Mouse (Mus musculus): ENCODE data around the gene Ophn1. TPM values are rescaled to one million over a fixed set of nuclear protein-coding genes. Genes with fewer than 3 reads are reported as not detected.

Ophn1 gene
- total RNA-seq, 2 experiments from 2014 or later: 16.7 to 19.7 TPM

DNA sequence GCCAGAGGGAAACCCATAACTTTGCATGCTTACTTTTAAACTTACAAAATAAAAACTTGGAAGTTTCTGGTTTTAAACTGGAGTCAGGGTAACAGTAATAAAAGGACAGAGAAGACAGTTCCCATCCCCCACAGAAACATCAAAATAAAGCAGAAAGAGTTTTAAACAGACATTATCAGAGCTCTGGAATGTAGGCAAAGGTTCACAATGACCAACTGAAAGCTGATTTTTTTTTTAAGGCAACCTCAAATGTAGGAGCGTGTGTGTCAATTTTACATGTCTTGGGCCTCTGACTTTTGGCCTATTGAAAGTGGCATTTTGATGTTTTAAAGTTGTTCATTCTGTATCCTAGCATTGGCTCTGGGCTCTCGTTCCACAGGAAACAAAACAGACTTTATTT is 49.2 kb downstream of the Ophn1 start:
- DNase-seq (ENCODE audit: low spot score in 2 of 2): no peak

DNA sequence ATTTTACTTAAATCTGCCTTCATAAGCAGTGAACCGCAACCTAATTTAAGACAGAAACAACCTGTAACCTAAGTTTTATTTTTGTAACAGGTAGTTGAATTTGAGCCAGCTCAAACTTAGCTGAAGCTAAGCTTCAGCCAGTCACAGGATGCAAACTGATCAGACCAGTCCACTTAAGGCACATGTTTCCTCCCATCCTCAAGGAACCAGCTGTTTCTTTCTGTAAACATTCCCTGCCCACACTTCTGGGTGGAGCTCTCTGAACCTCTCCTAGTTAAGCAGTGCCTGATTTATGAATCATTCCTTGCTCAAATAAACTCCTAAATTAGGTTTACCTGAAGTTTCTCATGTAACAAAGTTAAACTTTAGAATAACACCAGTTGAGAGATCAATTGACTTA is 54.8 kb downstream of the Ophn1 start:
- DNase-seq (ENCODE audit: low spot score in 2 of 2): no peak

DNA sequence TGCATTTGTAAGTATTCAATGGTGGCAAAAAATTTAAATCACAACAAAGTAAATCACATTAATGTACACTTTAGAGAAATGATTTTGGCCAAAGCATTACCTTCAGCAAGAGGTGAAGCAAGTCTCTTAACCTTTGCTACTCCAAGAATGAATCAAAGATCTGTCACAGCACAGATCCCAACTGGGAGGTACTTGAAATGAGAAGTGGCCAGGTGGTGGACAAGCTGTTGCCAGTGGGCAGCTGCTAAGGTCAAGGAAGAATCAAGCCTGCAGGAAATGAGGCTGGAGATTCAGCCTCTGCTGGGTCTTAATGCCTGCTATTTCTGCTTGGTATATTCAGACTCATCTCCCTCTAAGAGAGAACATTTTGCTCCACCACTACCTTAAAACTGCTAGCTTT is 87.0 kb downstream of the Ophn1 start:
- DNase-seq (ENCODE audit: low spot score in 2 of 2): no peak

DNA sequence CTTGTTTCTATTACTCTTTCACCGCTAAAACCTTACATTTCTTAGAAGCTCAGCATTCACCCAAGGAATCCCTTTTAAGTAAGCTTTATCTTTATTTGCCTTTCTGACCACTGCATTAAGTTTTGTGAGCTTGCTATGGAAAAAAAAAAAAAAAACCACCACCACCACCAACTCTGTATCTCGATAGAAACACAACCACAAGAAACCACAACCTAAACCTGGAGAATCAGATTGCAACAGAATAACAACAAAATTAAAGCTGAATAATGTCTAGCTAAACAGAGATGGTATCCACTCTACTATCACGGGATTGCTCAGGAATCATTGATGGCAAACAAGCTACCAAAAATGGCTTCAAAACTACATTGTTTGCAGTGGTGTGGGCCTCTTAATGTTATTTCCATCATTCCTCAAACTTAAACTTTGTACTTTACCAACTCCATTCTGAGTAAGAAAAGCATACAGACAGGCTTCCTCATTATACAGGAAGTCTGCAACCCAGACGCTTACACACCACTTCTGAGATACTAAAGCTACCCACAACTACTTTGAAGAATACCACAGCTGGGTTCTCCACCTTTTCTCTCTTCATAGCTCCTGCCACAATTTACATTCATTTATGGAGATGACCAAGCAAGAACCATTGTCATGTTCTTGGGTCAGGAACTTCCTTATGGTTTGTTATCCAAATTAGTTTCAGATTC is 116.4 kb downstream of the Ophn1 start:
- DNase-seq (ENCODE audit: low spot score in 2 of 2): no peak

DNA sequence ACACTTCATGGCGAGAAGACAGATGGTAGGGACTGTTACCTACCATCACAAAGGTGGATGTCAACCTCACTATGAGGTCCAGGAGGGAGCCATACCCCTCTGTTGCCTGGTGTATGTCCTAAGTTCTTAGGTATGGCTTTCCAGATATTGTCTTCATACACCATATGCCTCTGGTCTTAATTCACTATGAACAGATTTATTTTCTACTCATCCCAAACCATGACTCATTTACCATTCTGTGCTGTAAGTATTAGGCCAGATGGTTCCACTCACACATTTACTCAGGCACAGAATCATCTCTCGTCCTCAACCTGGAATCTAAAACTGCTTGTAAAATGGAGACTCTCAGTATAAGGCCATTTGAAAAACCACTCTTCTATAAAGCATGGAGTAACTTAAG is 135.7 kb downstream of the Ophn1 start:
- DNase-seq (ENCODE audit: low spot score in 2 of 2): no peak

DNA sequence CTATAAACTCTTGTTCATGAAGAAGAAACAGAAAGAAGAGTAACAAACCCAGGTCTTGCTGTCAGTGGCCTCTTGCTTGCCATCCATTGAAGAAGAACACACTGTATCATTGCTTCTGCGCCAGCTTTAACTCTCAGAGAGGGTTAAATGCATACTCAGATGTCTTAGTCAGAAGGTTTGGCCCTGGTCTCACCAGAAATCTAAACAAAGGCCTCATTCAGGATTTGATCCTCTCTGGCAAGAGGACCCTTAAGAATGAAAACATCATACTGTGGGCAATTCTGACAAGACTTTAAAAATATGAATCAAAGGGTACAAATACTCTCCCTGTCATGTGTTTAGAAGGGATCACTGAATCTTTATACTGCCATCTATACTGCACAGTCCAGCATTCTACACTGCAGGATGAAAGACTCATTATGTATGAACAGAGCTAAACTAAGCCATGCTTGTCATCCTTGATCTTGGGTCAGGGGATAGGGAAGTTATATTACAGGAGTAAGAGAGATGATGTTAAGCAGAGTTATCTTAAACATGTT is 139.5 kb downstream of the Ophn1 start:
- DNase-seq (ENCODE audit: low spot score in 2 of 2): no peak

DNA sequence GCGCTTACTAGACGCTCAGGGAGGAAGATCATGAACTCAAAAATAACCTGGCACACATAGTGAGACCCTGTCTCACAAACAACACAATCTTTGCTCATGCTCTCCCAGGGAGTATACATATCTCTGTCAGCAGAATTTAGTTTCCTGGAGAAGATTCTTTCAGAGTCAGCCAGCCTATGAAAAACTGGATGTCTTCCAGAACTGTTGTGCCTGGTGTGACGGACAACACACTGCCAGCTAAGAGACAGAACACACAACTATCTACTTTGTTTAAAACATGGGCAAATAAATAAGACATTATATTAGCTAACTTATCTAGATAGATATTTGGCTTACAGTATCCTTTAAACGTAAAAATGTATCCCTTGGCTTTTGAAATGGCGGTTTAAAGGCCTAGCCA is 154.1 kb downstream of the Ophn1 start:
- DNase-seq (ENCODE audit: low spot score in 2 of 2): no peak

DNA sequence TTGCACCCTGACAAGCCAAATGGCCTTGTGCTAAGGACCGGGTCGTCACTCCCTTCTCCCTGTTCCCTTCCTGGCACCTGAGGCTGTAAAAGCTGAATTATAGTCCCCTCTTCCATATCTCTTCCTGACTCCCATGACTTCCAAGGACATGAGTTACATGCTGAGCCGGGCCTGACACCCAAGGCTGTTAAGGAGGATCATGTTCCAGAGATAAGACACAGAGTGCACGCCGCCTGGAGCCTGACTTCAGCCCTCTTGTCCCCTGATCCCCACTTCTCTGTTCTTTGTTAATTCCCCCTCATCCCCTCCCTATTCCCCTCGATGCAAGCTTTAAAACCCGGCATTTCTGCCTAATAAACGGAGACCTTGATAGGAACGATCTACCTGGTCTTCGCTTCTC is 167.8 kb downstream of the Ophn1 start:
- no peak for DNase-seq (ENCODE audit: low spot score in 2 of 2)

DNA sequence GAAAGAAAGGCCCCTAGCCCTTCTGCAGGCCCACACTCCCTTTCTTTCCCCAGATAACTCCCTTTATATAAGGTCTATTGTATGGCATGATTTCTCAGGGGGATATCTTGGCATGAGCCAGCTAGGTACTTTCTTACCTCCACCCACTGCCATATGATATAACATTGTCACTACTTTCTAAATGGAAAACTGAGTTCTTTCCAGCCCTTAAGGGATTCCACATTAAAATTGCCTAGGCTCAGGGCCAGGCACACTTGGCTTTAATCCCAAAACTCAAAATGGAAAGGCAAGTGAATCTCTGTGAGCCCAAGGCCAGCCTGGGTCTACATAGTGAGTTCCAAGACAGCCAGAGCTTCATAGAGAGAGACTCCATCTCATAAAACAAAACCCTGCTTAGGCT is 183.1 kb downstream of the Ophn1 start:
- no peak for DNase-seq (ENCODE audit: low spot score in 2 of 2)

DNA sequence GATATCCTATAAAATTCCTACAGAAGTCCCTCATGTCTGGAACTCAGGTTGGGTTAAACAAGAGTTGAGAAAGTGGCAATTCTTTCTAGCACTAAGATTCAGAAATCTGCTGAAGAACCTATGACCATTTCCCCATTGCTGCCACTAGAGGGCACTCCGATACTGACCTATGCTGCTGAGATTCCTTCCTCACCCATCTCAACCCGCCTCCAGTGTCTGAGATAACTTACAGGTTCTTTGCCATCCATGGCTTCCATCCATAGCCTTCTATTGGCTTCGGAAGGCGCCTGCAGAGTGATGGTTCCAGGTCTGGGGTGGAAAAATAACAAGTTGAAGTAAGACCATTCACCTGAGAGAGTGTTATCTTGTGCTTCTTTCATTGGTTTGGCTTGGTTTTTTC is 189.2 kb downstream of the Ophn1 start:
- DNase-seq (ENCODE audit: low spot score in 2 of 2): peak in 1 of 2 experiments; percentile 4

DNA sequence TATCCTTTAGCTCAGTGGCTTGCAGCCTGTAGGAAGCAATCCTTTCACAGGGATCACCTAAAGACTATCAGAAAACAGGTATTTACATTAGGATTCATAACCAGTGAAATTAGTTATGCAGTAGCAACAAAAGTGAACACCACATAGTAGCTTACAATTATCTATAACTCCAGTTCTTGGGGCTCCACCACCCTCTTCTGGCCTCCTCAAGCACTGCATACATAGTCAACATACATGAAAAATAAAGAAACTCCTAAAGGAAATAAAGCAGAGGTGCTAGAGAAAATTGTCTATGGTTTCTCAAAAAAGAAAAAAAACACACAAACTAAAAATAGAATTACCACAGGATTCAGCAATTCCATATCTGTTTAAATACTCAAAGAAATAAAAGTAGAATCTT is 208.2 kb downstream of the Ophn1 start:
- no peak for DNase-seq (ENCODE audit: low spot score in 2 of 2)

DNA sequence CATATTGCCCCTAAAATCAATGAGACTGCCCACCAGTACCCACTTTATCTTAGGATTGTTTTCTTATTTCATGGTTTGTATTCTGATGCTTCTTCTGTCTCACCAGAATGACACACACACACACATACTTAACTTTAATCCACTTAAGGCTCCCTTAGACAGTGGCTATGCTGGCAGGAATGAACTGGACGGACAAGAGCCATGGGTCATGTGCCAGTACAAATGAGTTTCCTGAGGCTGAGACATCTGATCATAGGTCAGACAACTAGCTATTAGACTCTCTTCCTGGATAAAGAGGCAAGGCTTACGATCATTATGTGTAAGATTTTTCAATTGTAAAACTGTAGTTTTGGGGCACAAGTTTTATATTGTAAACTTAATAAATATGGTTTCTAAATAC is 209.5 kb downstream of the Ophn1 start:
- DNase-seq (ENCODE audit: low spot score in 2 of 2): no peak

DNA sequence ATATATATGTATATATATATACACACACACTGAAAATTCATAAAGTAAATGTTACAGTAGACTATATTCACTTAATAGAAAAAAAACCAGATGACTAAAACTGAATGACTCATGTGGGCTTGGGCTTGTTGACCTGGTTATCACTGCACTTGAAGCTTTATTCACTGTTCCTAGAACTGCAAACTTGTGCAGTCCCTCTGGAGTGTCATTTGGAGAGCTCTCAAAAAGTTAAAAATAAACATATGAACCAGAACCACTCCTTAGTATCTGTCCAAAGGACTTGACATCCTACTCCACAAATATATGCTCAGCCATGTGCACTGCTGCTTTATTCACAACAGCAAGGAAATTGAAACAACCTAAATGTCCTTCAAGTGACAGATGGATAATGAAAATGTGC is 219.8 kb downstream of the Ophn1 start:
- no peak for DNase-seq (ENCODE audit: low spot score in 2 of 2)

DNA sequence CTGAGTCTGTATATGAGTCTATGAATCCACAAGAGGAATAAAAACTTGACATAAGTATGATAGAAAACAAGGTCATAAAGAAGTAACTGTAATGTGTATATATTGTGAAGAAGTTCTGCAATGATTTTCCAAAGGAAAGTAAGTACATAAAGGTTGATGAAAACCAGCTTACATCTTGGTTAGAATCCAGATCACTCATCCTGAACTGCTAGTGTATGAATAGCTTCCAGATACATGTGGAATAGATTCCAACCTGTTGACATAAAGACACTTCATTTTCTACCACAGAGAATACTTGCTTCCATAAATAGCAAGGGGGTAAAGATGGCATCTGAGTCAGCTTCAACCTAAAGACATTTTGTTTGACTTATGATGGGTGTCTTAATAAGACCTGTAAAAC is 239.4 kb downstream of the Ophn1 start:
- DNase-seq (ENCODE audit: low spot score in 2 of 2): no peak

DNA sequence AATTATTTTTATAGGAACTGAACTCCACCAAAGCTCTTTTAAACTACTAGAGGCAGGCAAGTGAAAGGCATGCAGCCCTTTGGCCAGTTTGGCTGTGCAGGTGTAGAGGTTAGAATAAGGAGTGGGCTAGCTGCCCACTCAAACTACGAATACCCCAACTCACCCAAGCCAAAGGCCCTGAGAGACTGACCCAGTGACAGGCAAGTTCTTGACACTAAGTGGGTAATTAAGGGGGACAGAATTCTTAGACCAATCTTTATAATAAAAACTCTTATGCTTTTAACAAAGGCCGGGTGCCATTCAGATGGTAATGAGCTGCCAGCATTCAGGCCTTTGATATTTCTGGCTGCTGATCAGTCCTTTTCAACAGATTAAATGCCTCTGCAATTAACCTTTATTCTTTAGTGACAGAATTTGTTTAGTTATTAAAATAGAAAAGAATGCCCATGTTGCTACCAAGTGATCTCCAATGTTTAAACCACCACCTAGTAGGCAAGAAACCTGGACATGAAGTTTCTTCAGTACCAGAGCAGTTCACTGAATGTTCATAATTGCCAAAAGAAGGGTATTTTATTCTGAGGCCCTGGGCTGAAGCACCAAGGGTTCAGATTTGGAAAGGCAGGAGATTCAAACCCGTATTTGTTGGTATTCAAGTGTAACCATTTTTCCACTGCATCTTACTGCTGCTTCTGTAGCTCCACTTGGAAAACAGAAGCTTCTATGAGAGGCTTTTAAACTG is 262.0 kb downstream of the Ophn1 start:
- no peak for DNase-seq (ENCODE audit: low spot score in 2 of 2)

DNA sequence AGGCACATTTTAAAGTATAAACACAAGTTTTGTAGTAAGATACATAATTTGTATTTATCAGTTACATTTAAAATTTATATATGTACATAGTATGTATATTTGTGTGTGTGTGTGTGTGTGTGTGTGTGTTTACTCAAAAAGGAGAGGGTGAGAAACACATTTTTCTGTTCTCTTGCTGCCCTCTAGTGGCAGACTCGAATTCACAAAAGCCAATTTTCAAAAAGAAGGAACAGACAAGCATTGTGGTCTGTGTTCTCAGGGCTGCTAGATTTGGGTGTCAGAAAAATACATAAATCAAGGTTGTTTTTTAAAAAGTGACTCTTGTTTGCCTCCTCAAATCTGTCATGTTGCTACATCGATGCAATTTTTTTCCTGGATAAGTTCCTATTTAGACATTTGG is 272.0 kb downstream of the Ophn1 start:
- no peak for DNase-seq (ENCODE audit: low spot score in 2 of 2)

DNA sequence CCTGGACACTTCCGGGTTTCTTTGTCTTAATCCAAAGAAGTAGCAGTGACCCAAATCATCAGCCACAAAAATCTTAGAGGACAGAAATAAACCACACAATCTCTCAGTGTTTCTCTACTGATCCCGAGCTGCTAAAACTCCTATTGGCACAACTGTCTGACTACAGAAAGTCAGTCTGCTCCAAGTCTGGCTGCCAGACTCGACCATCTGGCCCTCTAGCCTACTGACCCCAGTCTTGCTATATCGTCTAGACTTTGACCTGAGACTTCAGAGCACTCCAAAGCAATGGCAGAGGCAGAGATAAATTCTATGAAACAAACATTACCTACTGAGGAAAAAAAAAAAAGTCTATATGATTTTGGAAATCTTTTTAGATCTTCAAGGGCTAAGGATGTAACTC is 273.4 kb downstream of the Ophn1 start:
- DNase-seq (ENCODE audit: low spot score in 2 of 2): no peak

DNA sequence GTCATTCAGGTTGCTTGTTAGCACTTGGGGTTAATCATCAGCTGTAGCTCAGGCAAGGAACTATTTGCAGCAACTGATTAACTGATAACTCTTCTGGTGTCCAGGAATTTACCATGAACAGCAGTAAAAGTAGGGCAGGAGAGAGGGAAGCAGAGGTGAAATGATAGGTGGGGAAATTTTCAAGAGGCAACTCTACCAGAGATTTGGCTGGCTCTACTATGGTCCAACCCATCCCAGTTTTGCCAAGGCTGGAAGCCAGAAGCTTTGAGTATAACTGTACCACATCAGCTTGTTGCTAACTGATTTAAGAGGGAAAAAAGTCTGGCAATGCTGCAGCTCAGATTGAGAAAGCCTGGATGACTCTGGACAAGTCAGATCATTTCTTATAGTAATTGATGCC is 316.6 kb downstream of the Ophn1 start:
- DNase-seq (ENCODE audit: low spot score in 2 of 2): no peak

DNA sequence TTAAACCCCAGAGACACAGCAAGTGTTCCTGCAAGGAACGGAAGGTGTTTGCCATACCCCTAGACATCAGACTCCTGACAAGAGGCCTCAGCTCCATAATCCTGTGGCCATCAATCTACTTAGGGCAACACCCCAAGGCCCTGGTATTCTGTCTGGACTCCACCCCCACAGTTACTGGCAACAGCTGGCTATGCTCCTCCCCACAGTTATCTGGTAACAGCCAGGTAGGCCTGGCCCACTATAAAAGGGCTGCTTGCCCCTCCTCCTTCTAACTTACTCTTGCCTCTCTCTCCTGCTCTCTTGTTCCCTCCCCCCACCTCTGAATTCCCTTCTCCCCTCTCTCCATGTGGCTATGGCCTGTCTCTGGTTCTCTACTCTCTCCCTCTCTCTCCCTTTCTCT is 344.4 kb downstream of the Ophn1 start:
- no peak for DNase-seq (ENCODE audit: low spot score in 2 of 2)

DNA sequence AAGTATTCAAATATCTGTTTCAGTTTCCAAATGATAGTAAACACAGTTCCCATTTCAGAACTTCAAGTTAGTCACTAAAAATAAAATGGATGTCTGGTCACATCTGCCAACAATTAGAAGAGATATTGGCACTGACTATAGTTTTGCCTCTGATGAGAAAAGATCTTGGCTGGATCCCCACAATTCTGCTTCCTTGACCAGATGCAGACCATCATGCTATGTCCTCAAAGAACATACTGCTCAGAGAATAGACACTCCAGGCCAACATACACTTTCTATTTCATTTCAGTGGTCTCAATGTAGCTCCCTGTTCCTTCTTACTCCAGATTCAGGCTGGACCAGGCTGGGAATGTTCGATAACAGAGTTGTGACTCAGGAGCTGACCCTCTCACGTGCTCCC is 375.5 kb downstream of the Ophn1 start:
- DNase-seq (ENCODE audit: low spot score in 2 of 2): no peak

DNA sequence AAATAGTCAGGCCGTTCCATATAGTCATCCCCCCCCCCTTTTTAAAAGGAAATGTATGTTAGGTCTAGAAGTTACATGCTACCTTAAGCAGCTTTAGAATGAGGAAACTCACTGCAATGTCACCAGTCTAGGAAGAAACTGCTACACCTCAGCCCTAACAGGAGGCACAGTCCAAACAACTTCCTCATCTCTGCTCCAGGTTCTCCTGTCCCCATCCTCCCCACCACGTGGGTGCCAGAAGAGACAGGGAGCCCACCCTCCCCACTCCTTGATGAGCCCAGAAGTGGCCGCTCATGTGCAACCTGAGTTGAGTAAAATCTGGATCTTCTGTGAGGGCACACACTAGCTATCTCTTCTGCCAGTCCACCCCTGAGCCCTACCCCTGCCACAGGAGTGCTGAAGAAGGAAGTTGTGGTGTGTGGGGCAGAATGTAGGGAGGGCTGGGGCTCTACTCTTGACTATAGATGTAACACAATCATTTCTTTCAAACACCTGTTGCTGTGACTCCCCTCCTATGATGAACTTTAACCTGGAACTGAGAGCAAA is 376.4 kb downstream of the Ophn1 start:
- DNase-seq (ENCODE audit: low spot score in 2 of 2): no peak
